Mouse (Mus musculus) monocyte, adult 5-6 weeks (primary cell): ENCODE results near the gene Snx20. TPM values are rescaled to one million over a fixed set of nuclear protein-coding genes. Genes with fewer than 3 reads are reported as not detected.
A peak's percentile ranks its signal among the peaks of the same experiment; 100 is the strongest.

Experiments
- ATAC-seq: fragments of 153-309, 156-312 bp; replicated peaks from 2 replicates; pipeline ENCODE4 v1.8.0; 2017; ENCODE audit warnings: mild to moderate bottlenecking; ENCODE audit not compliant: low TSS enrichment, insufficient number of reproducible peaks, severe bottlenecking, poor library complexity, low FRiP score
- total RNA-seq: library from RNA; stranded (forward); fragments of 200-1000, 200-491, 200-594 nt; gene quantifications from 3 replicates; pipeline ENCODE4 v1.2.3, GENCODE M21; 2017

The Snx20 gene
- total RNA-seq, 1 experiment from 2014 or later = 67.8 TPM

DNA sequence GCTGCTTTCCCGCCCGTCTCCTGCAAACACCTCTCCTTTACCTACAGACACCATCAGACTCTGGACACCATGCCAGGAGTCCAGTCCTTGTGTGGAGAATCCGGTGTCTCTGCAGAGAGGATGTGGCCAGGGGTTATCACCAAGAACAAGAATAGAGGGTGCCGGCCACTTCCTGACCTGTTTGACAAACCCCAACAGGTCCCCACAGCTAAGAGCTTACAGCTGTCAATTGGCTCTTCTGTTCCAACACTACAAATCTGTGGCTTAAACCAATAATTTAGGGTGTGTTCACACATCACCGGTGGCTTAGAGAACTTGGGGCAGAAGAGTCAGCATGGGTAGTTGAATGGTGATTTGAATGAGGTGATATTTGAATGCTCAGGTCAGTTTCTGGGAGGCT lies 17.3 kb downstream of the Snx20 start:
- peak; percentile 54 for ATAC-seq

DNA sequence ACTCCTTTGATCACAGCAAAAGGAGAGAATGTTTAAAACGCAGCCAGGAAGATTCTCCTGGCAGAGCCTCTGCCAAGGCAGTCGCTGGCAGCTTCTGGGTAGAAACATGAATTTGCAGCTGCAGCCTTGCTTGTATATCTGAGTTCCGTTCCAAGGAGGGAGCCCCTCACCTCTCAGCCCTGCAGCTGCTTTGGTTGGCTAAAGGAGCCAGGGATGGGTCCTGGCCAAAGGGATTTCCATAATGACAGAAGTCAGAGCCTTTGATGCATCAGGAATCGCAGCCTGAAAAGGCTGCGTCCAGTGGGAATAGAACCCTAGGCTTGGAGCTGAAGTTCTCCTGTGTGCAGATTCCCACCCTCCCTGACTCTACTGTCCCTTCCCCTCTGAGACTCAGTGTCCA lies 20.9 kb downstream of the Snx20 start:
- no peak for ATAC-seq

DNA sequence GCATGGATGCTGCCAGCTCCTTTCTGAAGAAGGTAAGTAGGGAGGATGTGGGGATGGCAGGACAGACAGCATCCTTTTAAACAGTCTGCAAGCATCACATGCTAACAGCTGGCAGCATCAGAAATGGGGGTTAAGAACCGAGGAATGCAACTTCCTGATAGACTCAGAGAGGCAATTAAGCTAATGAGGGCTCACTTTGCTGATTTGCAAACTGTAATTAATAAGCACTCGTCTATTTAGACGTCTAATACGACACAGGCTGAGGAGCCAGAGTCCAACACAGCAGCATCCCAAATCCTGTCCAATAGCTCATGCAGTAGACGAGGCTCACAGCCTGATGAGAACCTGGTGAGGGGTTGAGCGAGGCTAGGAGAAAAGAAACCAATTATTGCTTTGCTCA lies 25.7 kb downstream of the Snx20 start:
- ATAC-seq = no peak

DNA sequence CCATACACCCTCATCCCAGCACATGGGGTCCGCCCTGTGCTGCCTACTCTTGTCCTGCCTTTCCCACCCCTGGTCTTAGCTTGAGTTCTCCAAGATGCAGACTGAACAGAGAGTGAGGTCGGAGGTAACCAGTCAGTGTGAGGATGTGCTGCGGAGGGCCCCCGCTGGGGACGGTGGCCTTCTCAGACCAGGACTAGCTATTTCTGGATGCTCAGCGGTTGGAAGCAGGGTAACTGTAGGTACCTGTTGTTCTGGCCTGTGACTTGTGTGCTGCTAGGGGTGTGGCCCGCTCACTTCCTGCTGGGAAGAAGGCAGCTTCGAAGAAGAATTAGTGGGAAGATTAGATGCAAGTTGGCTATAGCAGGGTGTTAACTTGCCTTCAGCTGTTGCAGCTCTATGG lies 26.9 kb downstream of the Snx20 start:
- ATAC-seq = no peak

DNA sequence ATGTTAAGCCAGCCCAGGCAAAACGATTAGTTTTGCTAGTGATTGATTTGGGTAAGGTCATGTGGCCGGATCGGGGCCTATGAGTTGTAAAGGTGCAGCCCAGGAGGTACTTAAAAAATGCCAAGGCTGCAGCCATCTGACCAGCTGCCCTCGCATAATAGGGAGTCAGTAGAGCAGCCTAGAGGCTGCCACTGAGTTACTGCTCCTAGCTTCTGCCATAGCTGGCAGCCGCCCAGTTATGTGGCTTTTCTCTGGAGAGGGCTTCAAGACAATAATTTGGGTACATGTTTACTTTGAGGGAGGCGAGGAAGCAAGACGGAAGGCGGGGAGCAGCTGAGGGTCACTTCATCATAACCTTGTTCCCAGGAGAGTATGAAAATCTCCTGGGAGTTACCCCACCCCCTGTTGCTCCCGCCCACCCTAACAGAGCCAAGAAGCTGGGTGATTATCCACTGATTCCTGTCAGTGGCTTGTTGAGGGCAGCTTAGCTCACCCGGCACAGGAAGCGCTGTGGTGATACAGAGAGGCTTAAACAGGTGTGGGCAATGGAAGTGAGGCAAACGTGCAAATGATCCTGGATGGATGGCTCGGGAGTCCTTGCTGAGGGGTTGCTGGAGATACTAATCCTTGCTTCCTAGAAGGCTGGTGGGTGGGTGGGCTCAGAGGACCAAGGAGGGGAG lies 30.4 kb downstream of the Snx20 start:
- no peak for ATAC-seq

DNA sequence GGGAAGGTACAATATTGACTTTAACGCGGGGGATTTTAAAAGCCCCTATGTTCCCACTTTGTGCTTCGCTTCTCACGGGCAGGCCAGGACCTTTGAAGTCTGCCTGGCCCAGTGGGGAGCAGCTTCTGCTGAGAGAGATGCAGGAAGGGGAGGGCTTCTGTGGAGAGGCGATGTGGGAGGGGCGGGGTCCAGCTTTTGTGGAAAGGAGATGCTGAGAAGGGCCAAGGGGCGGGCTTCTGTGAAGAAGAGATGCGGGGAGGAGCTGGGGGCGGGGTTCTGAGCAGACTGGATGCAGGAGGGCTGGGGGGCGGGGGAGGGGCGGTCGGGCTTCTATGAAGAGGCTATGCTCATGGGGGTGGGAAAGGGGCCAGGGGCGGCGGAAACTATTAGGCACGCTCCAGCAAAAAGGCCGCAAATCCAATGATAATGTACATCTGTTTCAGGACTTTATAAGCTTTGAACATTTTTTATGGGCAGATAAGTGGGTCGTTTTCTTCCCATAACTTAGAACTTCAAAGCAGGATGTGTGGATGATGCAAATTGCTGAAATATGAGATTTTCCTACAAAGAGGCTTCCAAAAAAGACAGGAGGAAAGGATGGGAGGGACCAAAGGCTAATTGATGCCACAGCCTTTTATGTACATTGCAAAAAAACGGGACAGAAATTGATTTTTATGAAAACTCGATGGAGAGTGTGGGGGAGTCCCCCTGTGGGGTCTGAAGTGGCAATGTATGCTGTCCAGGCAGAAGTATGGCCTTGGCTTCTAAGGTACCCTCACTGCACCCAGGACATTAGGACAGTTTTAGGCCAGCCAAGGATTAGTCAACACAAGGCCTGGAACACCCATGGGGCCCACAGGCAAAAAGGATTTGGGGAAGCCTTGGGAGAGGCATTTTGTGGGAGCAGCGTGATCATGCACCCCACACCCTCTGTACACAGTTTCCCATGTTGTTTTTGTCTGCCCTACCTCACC lies 31.6 kb downstream of the Snx20 start:
- ATAC-seq = no peak

DNA sequence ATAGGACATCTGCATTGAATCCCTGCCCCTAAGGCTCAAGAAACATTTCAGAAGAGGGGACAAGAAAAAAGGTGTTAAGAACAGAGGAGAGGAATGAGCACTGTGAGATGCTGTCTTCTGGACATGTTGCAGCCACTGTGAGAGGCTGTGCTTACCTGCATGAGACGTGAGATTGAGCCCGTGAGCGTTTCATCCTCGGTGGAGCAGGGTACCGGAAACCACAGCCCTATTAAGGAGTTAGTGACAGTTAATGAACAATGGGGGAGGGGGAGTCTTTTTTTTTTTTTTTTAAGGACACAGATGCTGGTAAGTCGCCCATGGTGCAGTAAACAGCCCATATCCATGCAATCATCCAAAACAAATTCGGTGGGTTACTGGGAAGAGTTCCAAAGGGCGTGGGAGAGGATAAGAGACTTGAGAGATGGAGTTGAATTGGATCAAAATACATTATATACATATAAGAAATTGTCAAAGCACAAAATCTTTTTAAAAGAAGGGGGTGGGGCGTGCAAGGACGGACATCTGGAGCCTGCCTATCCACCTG lies 32.4 kb downstream of the Snx20 start:
- ATAC-seq = no peak

DNA sequence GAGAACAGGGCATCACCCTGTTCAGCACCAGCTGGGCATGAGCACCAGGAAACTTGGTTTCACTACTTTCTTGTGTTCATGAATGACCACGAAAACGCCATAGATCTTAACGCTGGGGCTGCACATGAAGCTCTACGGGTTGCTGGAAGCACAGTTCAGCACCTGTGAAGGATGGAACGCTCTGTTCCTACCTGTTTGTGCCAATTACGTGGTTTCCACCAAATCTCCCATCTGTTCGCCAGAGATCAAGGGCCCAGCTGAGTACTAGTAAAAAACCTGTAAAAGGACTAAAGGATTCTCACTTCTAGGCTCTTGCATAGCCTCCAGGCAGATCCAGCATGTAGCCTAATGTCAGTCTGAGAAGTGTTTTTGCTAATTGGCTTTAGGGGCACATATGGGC lies 36.4 kb downstream of the Snx20 start:
- ATAC-seq = no peak

DNA sequence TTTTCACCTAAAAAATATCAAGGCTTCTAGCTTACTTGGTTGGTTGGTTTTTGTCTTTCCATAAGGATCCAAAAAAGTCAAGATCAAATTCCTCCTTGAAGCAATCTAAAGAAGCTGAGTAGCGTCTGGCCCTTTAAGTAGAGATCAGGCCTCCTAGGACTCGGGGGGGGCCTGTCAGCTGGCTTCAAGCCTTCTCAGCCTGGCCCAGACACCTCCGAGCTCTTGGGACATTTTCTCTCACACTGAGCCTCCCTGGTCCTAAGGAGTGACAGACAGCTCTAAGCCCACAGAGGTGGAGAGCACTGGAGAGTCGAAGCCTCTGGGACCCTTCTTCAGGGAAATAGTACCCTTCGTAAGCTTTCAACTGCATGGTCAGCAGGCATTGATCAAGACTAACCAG lies 37.4 kb downstream of the Snx20 start:
- no peak for ATAC-seq

DNA sequence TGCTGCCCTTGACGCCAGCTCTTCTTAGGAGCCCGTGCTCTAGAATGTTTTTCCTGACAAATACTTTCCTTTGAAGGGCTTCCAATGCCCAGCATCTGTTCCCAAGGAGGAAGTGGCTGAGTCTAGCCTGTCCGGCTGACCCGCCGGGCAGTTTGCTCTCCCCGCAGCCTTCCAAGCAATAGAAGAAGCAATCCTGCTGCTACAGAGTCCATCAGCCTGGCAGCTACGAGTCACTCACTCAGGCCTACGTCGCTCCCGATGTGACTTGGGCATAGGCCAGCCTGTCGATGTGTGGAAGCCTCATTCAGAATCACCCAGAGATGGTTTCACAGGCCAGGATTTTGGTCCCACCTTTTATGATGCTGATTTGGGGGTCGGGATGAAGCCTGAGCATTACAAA lies 39.9 kb downstream of the Snx20 start:
- ATAC-seq = no peak

DNA sequence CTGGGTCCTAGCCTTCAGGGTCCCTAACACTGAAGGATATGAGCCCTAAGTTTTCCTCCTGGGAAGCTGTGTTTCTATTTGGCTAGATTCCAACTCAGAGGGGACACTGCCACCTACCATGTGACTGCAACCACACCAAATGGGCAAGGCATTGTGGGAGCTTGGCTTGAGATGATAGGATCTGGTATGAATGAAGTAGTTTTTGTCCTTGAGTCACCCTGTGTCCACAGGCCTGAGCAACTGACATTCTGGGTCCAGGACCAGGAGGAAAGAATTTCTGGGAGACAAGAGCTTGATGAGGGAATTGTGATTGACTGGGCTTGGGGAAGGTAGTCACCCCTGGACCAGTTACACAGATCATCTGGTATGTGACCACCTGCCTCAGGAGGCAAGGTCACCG lies 42.0 kb downstream of the Snx20 start:
- ATAC-seq = no peak

DNA sequence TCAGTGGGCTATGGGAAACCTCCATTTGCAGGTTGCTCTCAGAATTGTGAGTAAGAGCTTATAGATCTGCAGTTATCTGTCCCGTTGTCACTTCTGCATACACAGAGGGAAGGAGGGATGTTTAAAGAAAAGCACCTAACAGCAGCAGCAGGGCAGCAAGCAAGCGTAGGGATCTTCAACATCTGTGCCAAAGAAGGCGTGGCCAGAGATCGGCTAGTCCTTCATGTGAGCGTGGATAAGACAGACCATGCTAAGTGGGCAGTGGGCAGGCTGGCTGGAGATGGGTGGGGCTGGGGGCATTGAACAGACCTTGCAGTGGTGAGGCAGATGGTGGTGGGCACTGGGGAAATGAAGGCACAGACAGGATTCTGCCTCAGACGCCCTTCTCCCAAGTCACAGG lies 45.7 kb downstream of the Snx20 start:
- ATAC-seq = no peak

DNA sequence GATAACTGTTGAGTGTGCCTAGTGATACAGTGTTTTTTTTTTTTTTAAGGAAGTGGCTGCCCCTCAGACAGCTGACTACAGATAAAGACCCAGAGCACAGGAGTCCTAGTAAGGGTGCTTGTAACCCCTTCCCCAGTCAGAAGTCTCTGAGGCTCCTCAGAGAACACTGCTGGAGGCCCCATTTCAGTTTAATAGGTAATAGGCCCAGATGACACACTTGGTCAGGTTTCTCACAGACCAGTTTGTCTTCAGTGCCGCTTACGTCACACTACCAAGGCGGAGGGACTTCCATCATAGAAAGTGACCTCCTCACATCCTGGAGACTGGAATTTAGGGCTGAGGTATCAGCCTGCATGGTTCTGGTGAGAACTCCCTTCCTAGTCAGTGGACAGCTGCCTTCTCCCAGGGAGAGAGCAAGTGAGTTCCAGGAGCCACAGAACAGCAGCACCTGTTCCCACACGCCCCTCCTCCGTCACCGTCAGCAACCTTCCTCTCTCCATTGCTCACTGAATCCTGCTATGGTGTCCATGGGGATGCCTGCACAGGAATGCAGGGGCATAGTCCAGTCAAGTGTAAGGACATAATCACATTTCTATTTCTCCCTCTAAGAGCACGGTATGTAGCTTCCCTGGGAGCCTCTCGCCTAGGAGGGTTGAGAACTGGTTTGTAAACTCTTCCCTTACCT lies 47.6 kb downstream of the Snx20 start:
- no peak for ATAC-seq

DNA sequence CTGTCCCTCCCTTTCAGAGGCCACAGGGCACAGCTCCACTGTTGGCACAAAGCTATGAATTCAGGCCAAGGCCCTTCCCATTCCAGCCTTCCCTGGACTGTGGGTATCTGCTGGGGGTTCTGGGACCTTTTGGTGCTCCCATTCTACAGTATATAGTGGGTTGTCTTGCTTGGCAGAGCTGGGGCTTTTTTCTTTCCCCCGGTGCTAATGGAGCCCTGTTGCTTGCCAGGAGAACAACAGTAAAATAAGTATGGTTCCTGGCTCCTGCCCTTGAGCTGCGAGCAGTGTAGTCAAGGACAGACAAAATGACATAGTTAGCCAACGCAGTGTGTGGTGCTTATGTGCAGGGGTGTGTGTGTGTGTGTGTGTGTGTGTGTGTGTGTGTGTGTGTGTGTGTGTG lies 52.1 kb downstream of the Snx20 start:
- no peak for ATAC-seq

DNA sequence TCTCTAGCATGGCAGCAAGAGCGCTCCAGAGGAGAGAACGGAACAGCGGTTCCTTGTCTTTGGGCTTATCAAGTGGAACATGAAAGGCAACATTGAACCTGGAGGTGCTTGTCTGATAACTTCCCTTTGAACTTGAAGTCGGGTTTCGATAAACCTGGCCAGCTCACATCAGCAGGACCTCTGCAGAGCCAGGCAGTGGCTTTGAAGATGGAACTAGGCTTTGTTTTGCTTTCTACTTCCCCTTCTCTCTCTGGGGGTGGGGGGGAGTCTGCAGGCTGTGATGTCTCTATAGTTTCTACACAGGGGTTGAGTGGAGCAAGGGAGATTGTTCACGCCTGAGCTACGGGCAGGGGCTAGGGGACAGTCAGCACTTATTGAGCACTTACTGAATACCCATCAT lies 55.1 kb downstream of the Snx20 start:
- no peak for ATAC-seq

DNA sequence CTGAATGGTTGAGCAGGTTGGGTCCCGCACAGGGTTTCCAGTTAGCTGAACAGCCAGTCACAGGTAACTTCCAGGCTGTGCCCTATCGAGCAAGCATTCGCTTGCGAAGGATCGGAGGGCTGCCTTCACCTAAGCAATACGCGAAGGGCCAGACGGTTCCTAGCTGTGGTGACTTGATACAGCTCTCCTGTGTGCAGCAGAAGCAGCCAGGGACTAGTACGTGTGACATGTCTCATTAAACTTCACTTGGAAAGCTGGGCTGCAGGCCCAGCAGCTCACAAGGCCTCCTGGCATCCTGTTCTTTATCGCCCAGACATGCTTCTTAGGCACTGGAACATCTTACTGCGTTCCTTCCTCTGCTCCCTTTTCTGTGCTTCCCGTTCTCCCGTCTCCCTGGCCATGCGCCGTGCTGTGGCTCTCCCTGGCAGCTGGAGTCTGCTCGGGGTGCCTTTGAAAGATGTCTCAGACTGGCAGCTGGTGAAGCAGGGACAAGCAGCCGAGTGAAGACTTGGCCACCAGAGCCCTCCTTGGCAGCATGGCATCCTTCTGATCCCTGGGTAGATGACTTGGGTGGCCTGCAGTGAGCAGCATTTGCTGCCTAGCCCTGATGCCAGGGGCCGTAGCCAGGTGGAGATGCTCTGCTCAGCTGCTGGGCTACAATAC lies 56.1 kb downstream of the Snx20 start:
- no peak for ATAC-seq

DNA sequence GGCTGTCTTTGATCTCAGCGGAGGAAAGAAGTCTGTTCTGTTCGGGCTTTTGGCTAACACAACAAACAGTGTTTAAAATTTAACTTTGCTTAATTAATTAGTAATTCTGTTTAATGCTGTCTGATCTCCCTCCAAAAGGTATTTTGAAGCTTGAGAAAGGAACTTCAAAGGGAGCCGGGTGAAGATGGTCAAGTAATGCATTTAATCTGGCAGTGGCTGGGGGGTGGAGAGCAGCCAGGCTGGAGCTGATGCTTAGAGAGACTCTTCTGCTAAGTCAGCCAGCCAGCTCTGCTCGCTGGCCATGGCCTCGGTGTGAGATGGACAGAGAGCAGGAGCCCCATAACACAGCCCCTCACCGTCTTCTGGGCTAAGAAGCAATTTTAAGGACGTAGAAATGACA lies 56.7 kb downstream of the Snx20 start:
- ATAC-seq = no peak

DNA sequence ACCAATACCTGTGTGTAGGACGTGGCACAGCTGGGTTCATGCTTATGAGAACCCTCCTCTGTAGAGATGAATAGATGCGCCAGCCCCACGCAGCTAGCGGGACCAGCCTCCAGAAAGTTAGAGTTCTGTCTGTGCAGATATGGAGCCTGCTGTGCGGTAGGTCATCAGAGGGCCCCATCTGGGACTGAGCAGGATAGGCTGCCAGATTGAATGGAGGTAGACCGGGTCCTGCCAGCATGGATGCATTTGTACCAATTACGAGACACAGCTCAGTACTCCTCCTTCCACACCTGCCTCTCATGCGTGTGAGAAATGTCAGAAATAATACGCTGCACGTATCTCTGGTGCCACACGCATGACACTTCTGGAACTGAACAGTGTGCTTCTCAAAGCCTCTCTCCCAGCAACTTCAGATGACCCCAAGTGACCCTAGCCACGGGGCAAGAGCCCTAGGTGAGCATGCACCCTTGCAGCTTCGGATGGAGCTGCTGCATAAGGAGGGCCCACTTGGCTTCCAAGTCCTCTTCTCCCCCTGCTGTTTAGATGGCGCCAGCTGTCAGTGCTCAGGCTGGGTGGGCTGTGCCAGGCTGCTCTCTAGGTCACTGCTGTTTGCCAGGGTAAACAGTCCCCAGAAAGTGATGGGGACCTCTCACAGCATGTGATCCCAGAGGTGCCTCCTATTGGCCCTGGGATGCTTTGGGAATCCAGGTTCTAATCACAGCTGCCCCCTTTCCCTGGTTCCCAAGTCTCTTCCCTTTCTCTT lies 57.3 kb downstream of the Snx20 start:
- ATAC-seq = no peak
